Mouse (Mus musculus) monocyte, adult 5-6 weeks (primary cell): ENCODE results near the gene Pik3ip1. TPM values are rescaled to one million over a fixed set of nuclear protein-coding genes. Genes with fewer than 3 reads are reported as not detected.

ENCODE experiments used
- total RNA-seq: library from RNA; stranded (forward); fragments of 200-1000, 200-491, 200-594 nt; gene quantifications from 3 replicates; pipeline ENCODE4 v1.2.3, GENCODE M21; 2017

The Pik3ip1 gene
- total RNA-seq, 1 experiment from 2014 or later = 17.3 TPM

Other genes with a start within 250 kb of the Pik3ip1 start
- 30.9 to 63.3 TPM (median 32.0 TPM) in 3 replicates for gene Sfi1, start 136.9 kb upstream of the Pik3ip1 start, total RNA-seq
- 63.9 to 84.5 TPM (median 83.3 TPM) in 3 replicates for gene Eif4enif1, start 128.0 kb upstream of the Pik3ip1 start, total RNA-seq
- gene Drg1, start 64.0 kb upstream of the Pik3ip1 start, total RNA-seq = 165 to 210 TPM (median 199 TPM) in 3 replicates
- gene Patz1, start 41.5 kb upstream of the Pik3ip1 start, total RNA-seq = 14.9 to 26.0 TPM (median 20.6 TPM) in 3 replicates
- gene Limk2, start 78.8 kb downstream of the Pik3ip1 start, total RNA-seq = 19.9 to 43.2 TPM (median 21.4 TPM) in 3 replicates
- 14.4 to 15.7 TPM (median 14.5 TPM) in 3 replicates for gene Rnf185, start 122.0 kb downstream of the Pik3ip1 start, total RNA-seq
- 0.29 to 3.8 TPM in 2 of 3 replicates, not detected in the other for gene Pla2g3, start 157.9 kb downstream of the Pik3ip1 start, total RNA-seq
- 0.68 to 5.5 TPM (median 2.3 TPM) in 3 replicates for gene Inpp5j, start 174.4 kb downstream of the Pik3ip1 start, total RNA-seq
- gene Selenom, start 184.3 kb downstream of the Pik3ip1 start, total RNA-seq = 3.0 to 22.8 TPM (median 7.5 TPM) in 3 replicates
- gene Smtn, start 210.2 kb downstream of the Pik3ip1 start, total RNA-seq = 1.4 to 6.2 TPM (median 2.6 TPM) in 3 replicates